Mouse (Mus musculus) E14TG2a.4 (cell line): ENCODE measurements around the gene Prkce.

Experiments used
- H3K27me3 ChIP-seq: 2 replicates; pipeline ENCODE4 v1.6.1; 2014; ENCODE audit warnings: low read length, control low read depth; ENCODE audit not compliant: insufficient read depth
- H3K36me3 ChIP-seq: 2 replicates; pipeline ENCODE4 v1.6.1; 2014; ENCODE audit warnings: low read length, control low read depth; ENCODE audit not compliant: insufficient read depth
- H3K4me1 ChIP-seq: replicated peaks from 2 replicates; pipeline ENCODE4 v1.6.1; 2014; ENCODE audit warnings: low read depth, low read length, control low read depth
- H3K4me3 ChIP-seq: replicated peaks from 2 replicates; pipeline ENCODE4 v1.5.1; 2014; ENCODE audit warnings: mild to moderate bottlenecking, low read length
- H3K9me3 ChIP-seq: 2 replicates; pipeline ENCODE4 v1.6.1; 2014; ENCODE audit warnings: low read length, control low read depth
- CTCF ChIP-seq: conservative IDR thresholded peaks from 2 replicates; pipeline ENCODE4 v1.5.1; 2014; ENCODE audit warnings: low read length
- NANOG ChIP-seq: IDR thresholded peaks from 2 replicates; pipeline ENCODE4 v1.6.1; 2014; ENCODE audit warnings: borderline replicate concordance, low read length, mixed read lengths
- POU5F1 ChIP-seq: IDR thresholded peaks from 2 replicates; pipeline ENCODE4 v1.6.1; 2014; ENCODE audit warnings: low read length, borderline replicate concordance

Prkce gene

DNA sequence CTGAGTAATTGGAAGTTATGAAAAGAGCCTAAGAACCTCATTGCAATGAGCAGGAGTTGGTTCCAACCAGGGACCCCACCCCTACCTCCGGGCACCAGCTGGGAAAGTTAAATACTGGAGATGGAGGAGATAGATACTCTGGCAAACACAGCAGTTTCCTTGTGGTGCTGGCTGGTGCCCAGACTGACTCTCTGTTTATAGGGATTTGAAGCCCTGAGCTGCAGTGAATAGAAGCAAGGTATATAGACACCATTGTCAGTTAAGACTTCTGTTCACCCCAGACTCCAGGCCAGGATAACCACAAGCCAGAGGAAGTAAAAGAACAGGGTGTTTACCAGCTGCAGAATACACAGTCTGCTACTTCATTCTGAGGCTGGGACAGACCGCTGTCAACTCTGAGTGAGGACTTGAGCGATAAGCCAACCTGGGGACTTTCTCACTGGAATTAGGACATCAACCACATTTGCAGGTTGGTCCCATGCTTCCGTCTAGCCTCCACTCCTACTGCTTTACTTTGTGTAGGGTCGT lies 110.5 kb downstream of the Prkce start:
- no peaks in the 10 kb centered on the region for H3K36me3 ChIP-seq
- H3K27me3 ChIP-seq, result no peaks in the 10 kb centered on the region; the same call in 1 of the 2 replicates
- peaks cover 4% of the 10 kb centered on the region; the same call in 1 of the 2 replicates for H3K9me3 ChIP-seq
- peaks cover 2% of the 10 kb centered on the region; the same call in 1 of the 2 replicates for H3K4me1 ChIP-seq
- H3K4me3 ChIP-seq, result no peak overlapping the region
- TF ChIP-seq CTCF (no peak), POU5F1 (no peak)

DNA sequence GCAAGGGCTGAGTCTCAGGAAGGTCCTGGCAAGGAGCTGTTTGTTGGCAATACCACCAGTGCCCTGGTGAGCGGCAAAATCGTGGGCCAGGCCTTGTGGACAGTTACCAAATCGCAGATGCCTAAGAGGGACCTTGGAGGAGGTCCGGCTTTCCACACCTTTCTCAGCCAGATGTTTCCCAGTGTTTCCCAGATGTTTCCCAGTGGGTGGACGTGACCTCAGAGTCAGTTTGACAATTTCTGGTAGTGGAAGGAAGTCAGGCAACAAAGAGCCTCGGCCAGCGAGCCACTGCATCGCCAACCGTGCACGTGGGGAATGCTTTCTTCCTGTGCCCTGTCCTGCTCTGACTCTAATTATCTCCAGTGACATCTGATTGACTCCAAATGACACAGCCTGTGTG lies 112.2 kb downstream of the Prkce start:
- TF ChIP-seq POU5F1 (no peak), NANOG (no peak), CTCF (no peak)

DNA sequence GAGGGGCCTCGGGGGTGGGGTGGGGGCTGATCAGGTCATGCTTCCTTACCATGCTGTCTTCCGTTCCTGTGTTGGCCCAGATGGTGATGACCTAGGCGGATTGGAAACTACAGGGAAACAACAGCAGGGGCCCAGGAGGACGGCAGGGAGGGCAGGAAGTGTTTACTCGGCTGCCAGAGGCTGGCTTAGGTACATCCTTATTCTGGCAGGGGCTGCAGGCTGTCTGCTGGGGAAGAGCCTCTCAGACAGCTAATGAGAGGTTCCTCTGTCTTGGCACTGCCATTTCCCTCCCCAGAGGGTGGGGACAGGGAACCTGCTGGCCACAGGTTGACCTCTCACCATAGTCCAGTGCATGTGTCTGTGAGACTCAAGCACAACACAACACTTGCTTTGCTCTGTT lies 116.2 kb downstream of the Prkce start:
- H3K36me3 ChIP-seq, result no peaks in the 10 kb centered on the region
- no peak overlapping the region for H3K4me3 ChIP-seq
- H3K4me1 ChIP-seq, result 0 out of 2 replicates have a peak, but pooled peaks cover 2% of the 10 kb centered on the region
- H3K27me3 ChIP-seq, result no peaks in the 10 kb centered on the region
- no peaks in the 10 kb centered on the region for H3K9me3 ChIP-seq
- TF ChIP-seq NANOG (no peak), CTCF (no peak), POU5F1 (no peak)

More for the DNA sequence above, 112.2 kb downstream of the Prkce start:
- no peaks in the 10 kb centered on the region for H3K9me3 ChIP-seq
- H3K4me3 ChIP-seq, result no peak overlapping the region
- peaks cover 2% of the 10 kb centered on the region; the same call in 1 of the 2 replicates for H3K4me1 ChIP-seq
- H3K27me3 ChIP-seq, result no peaks in the 10 kb centered on the region
- H3K36me3 ChIP-seq, result no peaks in the 10 kb centered on the region

DNA sequence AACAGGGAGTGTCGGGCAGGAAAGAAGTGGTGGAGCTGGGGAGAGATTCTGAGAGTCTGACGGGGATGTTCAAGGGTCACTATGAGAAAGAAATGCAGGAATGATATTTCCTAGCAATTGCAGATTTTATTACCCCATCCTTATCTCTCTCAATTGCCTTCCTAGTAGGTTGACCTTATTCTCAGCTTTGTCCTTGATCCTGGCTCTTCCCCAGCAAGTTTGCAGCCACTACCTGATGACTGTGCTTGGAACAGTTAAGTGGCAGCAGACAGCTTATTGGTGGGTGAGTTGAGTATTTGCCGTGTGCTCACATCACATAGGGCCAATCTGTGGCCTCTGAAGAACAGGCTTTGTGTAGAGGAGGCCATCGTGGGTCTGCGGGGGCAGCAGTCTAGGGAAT lies 117.5 kb downstream of the Prkce start:
- H3K36me3 ChIP-seq, result no peaks in the 10 kb centered on the region
- H3K4me1 ChIP-seq, result 0 out of 2 replicates have a peak, but pooled peaks cover 2% of the 10 kb centered on the region
- H3K9me3 ChIP-seq, result no peaks in the 10 kb centered on the region
- TF ChIP-seq POU5F1 (no peak), CTCF (no peak), NANOG (no peak)
- no peaks in the 10 kb centered on the region for H3K27me3 ChIP-seq
- H3K4me3 ChIP-seq, result no peak overlapping the region

DNA sequence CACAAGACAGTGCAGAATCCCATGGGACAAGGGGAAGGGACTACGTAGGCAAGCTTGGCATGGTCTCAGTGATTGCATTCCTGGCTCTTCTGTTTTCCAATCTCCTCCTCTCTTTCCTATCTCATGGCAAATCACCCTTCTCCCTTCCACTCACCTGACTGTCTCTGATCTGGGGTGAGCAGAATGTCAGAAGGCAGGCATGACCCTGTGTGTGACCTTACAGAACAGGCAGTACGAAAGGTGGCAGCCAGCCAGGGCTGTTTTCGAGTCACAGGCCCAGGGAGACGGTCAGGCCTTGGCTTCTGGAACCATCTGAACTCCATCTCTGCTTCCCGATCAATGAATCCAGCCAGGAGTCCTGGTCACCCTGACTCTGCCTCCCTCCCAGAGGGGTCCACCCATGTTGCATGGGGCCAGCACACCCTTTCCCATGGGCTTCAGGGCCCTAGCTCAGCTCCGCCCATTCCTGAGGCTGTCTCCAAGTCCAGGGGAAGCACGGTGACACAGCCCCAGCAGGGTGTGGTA lies 119.2 kb downstream of the Prkce start:
- 0 out of 2 replicates have a peak, but pooled peaks cover 2% of the 10 kb centered on the region for H3K4me1 ChIP-seq
- TF ChIP-seq NANOG (no peak), CTCF (no peak), POU5F1 (no peak)
- H3K4me3 ChIP-seq, result no peak overlapping the region
- no peaks in the 10 kb centered on the region for H3K36me3 ChIP-seq
- no peaks in the 10 kb centered on the region for H3K27me3 ChIP-seq
- no peaks in the 10 kb centered on the region for H3K9me3 ChIP-seq

DNA sequence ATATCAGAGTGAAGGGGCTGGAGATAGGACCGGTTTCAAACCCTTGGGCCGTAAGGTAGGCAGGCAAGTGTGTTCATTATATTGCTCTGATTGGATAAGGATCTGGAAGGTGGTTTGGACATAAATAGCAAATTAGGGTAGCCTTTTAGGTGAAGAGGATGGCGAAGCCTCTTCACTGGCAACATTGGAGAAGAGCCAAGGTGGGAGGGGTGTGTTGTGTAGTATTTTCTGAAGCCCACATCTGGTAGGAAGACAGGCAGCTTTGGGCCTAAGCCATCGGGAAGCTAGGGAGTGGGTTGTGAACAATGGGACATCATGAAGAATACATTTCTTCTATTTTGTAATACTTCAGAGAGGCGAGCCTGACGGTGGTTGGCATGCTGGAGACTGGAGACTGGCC lies 125.1 kb downstream of the Prkce start:
- H3K36me3 ChIP-seq, result no peaks in the 10 kb centered on the region
- H3K4me1 ChIP-seq, result no peaks in the 10 kb centered on the region
- no peaks in the 10 kb centered on the region for H3K27me3 ChIP-seq
- TF ChIP-seq NANOG, result no peak
- no peak for TF ChIP-seq POU5F1
- TF ChIP-seq CTCF, result no peak
- no peak overlapping the region for H3K4me3 ChIP-seq
- no peaks in the 10 kb centered on the region for H3K9me3 ChIP-seq

DNA sequence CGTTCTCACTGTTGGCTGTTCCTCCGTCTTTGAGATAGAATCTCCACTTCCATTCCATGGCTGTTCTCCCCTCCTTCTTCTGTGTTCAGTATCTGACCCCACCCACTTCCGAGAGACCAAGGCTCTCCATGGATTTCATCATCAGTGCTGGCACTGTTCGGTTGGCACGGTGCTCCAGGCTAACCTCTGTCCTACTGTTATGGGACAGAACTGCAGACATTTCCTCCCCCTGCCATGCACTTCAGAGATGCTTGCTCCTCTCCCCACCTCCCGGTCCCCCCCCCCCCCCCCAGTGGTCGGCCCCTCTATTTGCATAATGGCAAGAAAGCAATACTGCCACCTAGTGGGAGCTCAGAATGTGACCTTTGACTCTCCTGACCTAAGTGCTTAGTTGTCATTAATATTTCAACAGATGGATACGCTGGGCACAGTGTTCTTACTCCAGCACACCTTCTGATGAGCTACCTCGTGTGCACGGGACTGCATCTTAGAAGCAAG lies 125.7 kb downstream of the Prkce start:
- no peaks in the 10 kb centered on the region for H3K36me3 ChIP-seq
- H3K4me1 ChIP-seq, result no peaks in the 10 kb centered on the region
- no peaks in the 10 kb centered on the region for H3K27me3 ChIP-seq
- no peaks in the 10 kb centered on the region for H3K9me3 ChIP-seq
- TF ChIP-seq CTCF (peak; percentile 12; the same call in 1 of the 2 replicates), POU5F1 (no peak)
- H3K4me3 ChIP-seq, result no peak overlapping the region

DNA sequence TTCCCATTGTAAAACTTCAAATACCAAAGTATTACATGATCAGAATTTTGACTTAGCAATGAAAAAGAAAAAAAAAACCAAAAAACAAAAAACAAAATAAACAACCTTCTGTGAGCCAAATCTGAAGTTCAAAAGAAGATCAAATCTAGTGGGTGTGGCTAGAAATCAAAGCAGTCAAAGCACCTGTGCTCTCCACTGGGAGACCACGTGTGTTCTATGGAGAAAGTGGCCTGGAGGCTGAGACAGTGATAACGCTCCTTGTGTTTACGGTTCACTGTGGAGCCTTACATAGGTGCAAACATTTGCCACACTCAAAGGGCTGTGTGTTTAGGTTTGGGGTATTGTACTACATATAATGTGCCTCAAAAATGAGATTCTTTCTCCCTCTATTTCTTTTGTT lies 132.0 kb downstream of the Prkce start:
- Histone ChIP-seq H3K36me3 (no peaks in the 10 kb centered on the region), H3K9me3 (no peaks in the 10 kb centered on the region)
- TF ChIP-seq POU5F1 (no peak), CTCF (no peak), NANOG (no peak)

More for the DNA sequence above, 132.0 kb downstream of the Prkce start:
- Histone ChIP-seq H3K4me3 (no peak overlapping the region), H3K4me1 (no peaks in the 10 kb centered on the region), H3K27me3 (no peaks in the 10 kb centered on the region)
